In genomic region chr6:31899055-31899454, GRCm38 (mm10) we compare ENCODE assay signal across 14 mouse cellular contexts.
A peak's percentile ranks its signal among the peaks of the same experiment; 100 is the strongest.
DNase-seq lines count a peak whose midpoint lies in the region; ATAC-seq lines count a peak whose summit lies in the region.
"Had no signal": no experiment of that assay in that cellular context is flagged by ENCODE, and none has a peak within 500 bp of the region (broad histone marks: within the 10 kb centered on the region; RNA-seq: fewer than 3 reads in every experiment).

No protein-coding gene starts in this region.

- ATAC-seq in midbrain, embryonic 14.5 days (ENCODE audit: low FRiP score, low TSS enrichment) = no peak
- ATAC-seq in midbrain, embryonic 16.5 days = no peak
- ATAC-seq: midbrain, embryonic 13.5 days had no signal

- DNase-seq in cerebellum, adult 11-12 months = peak; percentile 11
- no peak for DNase-seq in cerebellum, adult 11 months
- peak; percentile 8 for DNase-seq in midbrain, embryonic 14.5 days
- DNase-seq in cerebellum, postnatal 25 days = peak; percentile 12 to 46
- peak; percentile 59 for DNase-seq in right cerebral cortex, postnatal 25 days
- DNase-seq in urinary bladder, postnatal 10 days (ENCODE audit: low spot score) = no peak
- DNase-seq in lung, adult 18-20 months = no peak
- DNase-seq: kidney, adult 18-20 months; lung, postnatal 36 days had no signal

- no peaks in the 10 kb centered on the region for H3K36me3 ChIP-seq in midbrain, embryonic 14.5 days (ENCODE audit: control insufficient read depth, insufficient read depth, low read length)
- no peaks in the 10 kb centered on the region for H3K36me3 ChIP-seq in midbrain, embryonic 16.5 days (ENCODE audit: control insufficient read depth, insufficient read depth, low read length)
- H3K36me3 ChIP-seq: G1E; heart, embryonic 12.5 days; midbrain, embryonic 13.5 days; neural tube, embryonic 12.5 days had no signal

- 63% methylated on average over 3 of the region's 3 CpGs for WGBS in midbrain, embryonic 14.5 days
- 60% methylated on average over 3 of the region's 3 CpGs for WGBS in midbrain, embryonic 16.5 days

- H3K27ac ChIP-seq in midbrain, embryonic 14.5 days (replicated peaks; ENCODE audit: low read depth, low read length) = no peak overlapping the region
- H3K27ac ChIP-seq in midbrain, embryonic 16.5 days (ENCODE audit: low read length) = no peak overlapping the region
- H3K27ac ChIP-seq: midbrain, embryonic 13.5 days; neural tube, embryonic 12.5 days had no signal

- H3K9ac ChIP-seq in midbrain, embryonic 14.5 days (replicated peaks; ENCODE audit: low read length) = no peak overlapping the region
- no peak overlapping the region for H3K9ac ChIP-seq in midbrain, embryonic 16.5 days (ENCODE audit: low read depth, low read length)
- H3K9ac ChIP-seq: heart, embryonic 12.5 days; midbrain, embryonic 13.5 days; neural tube, embryonic 12.5 days had no signal

- H3K4me2 ChIP-seq in midbrain, embryonic 14.5 days (ENCODE audit: low read length) = no peak overlapping the region
- H3K4me2 ChIP-seq in midbrain, embryonic 16.5 days (ENCODE audit: low read length) = no peak overlapping the region
- H3K4me2 ChIP-seq: heart, embryonic 12.5 days; midbrain, embryonic 13.5 days; neural tube, embryonic 12.5 days had no signal

- H3K4me1 ChIP-seq in midbrain, embryonic 14.5 days (ENCODE audit: control insufficient read depth, insufficient read depth, low read length) = no peaks in the 10 kb centered on the region
- H3K4me1 ChIP-seq in midbrain, embryonic 16.5 days (ENCODE audit: control insufficient read depth, insufficient read depth, low read length) = no peaks in the 10 kb centered on the region
- H3K4me1 ChIP-seq: heart, embryonic 12.5 days; midbrain, embryonic 13.5 days; neural tube, embryonic 12.5 days had no signal

- no peak overlapping the region for H3K4me3 ChIP-seq in midbrain, embryonic 14.5 days (replicated peaks; ENCODE audit: low read depth, low read length)
- H3K4me3 ChIP-seq in midbrain, embryonic 16.5 days (ENCODE audit: low read depth, low read length) = no peak overlapping the region
- H3K4me3 ChIP-seq: heart, embryonic 12.5 days; midbrain, embryonic 13.5 days; neural tube, embryonic 12.5 days had no signal

- no peaks in the 10 kb centered on the region for H3K27me3 ChIP-seq in midbrain, embryonic 14.5 days (ENCODE audit: control insufficient read depth, insufficient read depth, low read length)
- H3K27me3 ChIP-seq in midbrain, embryonic 16.5 days (ENCODE audit: control insufficient read depth, insufficient read depth, low read depth, low read length) = no peaks in the 10 kb centered on the region
- H3K27me3 ChIP-seq: heart, embryonic 12.5 days; midbrain, embryonic 13.5 days; neural tube, embryonic 12.5 days had no signal

- no peaks in the 10 kb centered on the region for H3K9me3 ChIP-seq in midbrain, embryonic 14.5 days (ENCODE audit: control insufficient read depth, low read length)
- H3K9me3 ChIP-seq in midbrain, embryonic 16.5 days (replicated peaks; ENCODE audit: control insufficient read depth, low read length, poor library complexity, severe bottlenecking) = no peaks in the 10 kb centered on the region
- H3K9me3 ChIP-seq: G1E; heart, embryonic 12.5 days; midbrain, embryonic 13.5 days; neural tube, embryonic 12.5 days had no signal

Comparison
In these comparisons a context has a peak if more than half of its experiments do, and no peak if none do; other contexts are left out.
1. DNase-seq: peak in cerebellum, adult 11-12 months (single experiment), midbrain, embryonic 14.5 days (single experiment), cerebellum, postnatal 25 days (2 of 2) and right cerebral cortex, postnatal 25 days (single experiment); none in cerebellum, adult 11 months (single experiment), urinary bladder, postnatal 10 days (single experiment) and lung, adult 18-20 months (0 of 2).